Mouse (Mus musculus) C2C12 (cell line): ENCODE measurements around the gene Mrgbp. TPM values are rescaled to one million over a fixed set of nuclear protein-coding genes. Genes with fewer than 3 reads are reported as not detected.

Experiments
- H3K27me3 ChIP-seq: one replicate; pipeline ENCODE4 v1.6.1; 2011; ENCODE audit not compliant: control insufficient read depth, insufficient read depth, insufficient read length
- H3K36me3 ChIP-seq: one replicate; pipeline ENCODE4 v1.6.1; 2011; ENCODE audit not compliant: control insufficient read depth, insufficient read depth
- H3K4me3 ChIP-seq: one replicate; pipeline ENCODE4 v1.5.1; 2011; ENCODE audit warnings: mild to moderate bottlenecking, control low read depth; ENCODE audit not compliant: poor library complexity, insufficient read depth, severe bottlenecking
- H3K79me2 ChIP-seq: one replicate; pipeline ENCODE4 v1.6.1; 2011; ENCODE audit not compliant: control insufficient read depth, insufficient read depth
- H3K79me3 ChIP-seq: one replicate; pipeline ENCODE4 v1.6.1; 2011; ENCODE audit warnings: low read depth, control low read depth
- H3ac ChIP-seq: one replicate; pipeline ENCODE3; 2011; ENCODE audit warnings: low read depth; ENCODE audit not compliant: control insufficient read depth, insufficient read length
- CEBPB ChIP-seq: IDR thresholded peaks from one replicate; pipeline ENCODE4 v1.6.1; 2011; ENCODE audit warnings: low read depth, mild to moderate bottlenecking, control low read depth, moderate library complexity
- CTCF ChIP-seq: IDR thresholded peaks from one replicate; pipeline ENCODE4 v1.5.1; 2011; ENCODE audit not compliant: control insufficient read depth, insufficient read depth, insufficient read length
- FOSL1 ChIP-seq: IDR thresholded peaks from one replicate; pipeline ENCODE4 v1.8.0; 2011; ENCODE audit warnings: mild to moderate bottlenecking, low read length; ENCODE audit not compliant: poor library complexity, insufficient read depth, severe bottlenecking
- MAX ChIP-seq: IDR thresholded peaks from one replicate; pipeline ENCODE4 v1.6.1; 2011; ENCODE audit warnings: mild to moderate bottlenecking, control low read depth
- MYOD1 ChIP-seq: IDR thresholded peaks from one replicate; pipeline ENCODE4 v1.6.1; 2011; ENCODE audit warnings: low read depth; ENCODE audit not compliant: control insufficient read depth, insufficient read length
- MYOG ChIP-seq: IDR thresholded peaks from one replicate; pipeline ENCODE4 v1.6.1; 2011; ENCODE audit not compliant: control insufficient read depth, insufficient read length; ENCODE audit errors: extremely low read depth
- USF1 ChIP-seq: IDR thresholded peaks from one replicate; pipeline ENCODE4 v1.6.1; 2011; ENCODE audit warnings: low read depth, mild to moderate bottlenecking, control low read depth, moderate library complexity
- polyA plus RNA-seq: library from polyadenylated mRNA; unstranded; fragments of >200 nt; fragmentation: generic; extraction: Trizol; gene quantifications from one replicate; pipeline ENCODE4 v1.2.1, GENCODE M21; 2012; ENCODE audit warnings: missing spikeins

Mrgbp gene
- polyA plus RNA-seq, 1 experiment = 19.2 TPM

DNA sequence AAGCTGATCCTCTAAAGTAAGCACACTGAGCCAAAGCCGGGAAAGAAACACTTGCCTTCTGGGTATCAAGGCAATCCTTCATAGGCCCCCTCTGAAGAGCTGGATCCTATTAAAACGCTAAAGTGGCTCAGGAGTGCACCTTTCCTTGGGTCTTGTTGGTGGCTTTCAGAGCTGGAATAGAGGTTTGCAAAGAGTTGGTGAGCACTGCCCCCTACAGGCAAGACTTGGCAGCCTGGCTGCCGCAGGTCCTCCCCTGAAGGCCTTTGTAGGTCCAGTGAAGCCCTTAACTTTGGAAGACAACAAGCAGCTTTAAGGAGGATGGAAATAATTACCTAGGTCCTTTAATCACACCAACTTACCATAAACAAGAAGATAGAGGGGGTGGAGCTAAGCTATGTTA is 2.4 kb upstream of the Mrgbp start:
- Histone ChIP-seq H3K36me3 (no peaks in the 10 kb centered on the region), H3K27me3 (no peaks in the 10 kb centered on the region), H3K4me3 (no peak overlapping the region), H3ac (no peak overlapping the region), H3K79me3 (peaks cover 6% of the 10 kb centered on the region), H3K79me2 (peaks cover 11% of the 10 kb centered on the region)
- TF ChIP-seq CTCF (peak; percentile 69), MYOG (no peak)

DNA sequence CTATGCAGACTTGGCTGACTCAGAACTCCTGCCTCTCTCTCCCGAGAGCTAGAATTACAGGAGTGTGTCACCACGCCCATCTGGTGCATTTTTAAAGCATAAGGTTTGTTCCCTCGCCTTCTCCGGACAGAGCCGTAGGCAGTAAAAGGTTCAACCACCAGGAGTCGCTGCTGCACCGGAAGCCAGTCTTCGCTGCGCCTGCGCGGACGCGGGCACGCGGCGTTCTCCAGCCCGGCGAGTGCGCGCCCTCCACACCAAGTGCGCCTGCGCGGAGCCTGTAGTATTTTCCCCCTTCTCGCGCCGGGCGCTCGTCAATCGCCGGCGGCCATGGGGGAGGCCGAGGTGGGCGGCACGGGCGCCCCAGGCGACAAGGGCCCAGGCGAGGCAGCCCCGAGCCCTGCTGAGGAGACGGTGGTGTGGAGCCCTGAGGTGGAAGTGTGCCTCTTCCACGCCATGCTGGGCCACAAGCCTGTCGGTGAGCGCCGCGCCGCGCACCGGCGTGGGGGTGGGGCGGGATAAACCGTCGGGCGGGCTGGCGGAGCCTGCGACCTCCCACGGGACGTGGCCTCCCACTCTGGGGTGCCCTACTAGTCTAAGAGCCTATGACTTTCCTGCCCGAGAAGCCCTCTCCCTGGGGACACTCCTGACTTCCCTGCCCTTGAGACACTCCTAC is 1.5 kb downstream of the Mrgbp start:
- Histone ChIP-seq H3K27me3 (no peaks in the 10 kb centered on the region), H3K79me2 (peaks cover 18% of the 10 kb centered on the region), H3ac (peak overlapping the region; percentile 78), H3K4me3 (peak overlapping the region; percentile 74), H3K36me3 (peaks cover 13% of the 10 kb centered on the region), H3K79me3 (peaks cover 7% of the 10 kb centered on the region)
- TF ChIP-seq MAX = peak; percentile 87
- TF ChIP-seq MYOG = no peak
- no peak for TF ChIP-seq USF1
- TF ChIP-seq FOSL1 = no peak
- TF ChIP-seq CEBPB = no peak
- no peak for TF ChIP-seq MYOD1
- TF ChIP-seq CTCF = peak; percentile 94

DNA sequence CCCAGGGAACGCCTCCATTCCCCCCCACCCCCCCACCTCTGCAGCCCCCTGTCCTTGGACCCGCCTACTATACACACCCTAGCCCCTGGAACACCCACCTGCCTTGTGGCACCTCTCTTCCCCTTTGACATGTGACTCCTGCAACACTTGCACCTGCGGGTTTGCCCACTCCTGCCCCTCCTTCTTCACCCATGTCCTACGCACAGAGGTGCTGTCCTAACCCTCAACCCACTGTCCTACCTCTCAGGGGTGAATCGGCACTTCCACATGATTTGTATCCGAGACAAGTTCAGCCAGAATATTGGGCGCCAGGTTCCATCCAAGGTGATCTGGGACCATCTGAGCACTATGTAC is 2.0 kb downstream of the Mrgbp start:
- peaks cover 18% of the 10 kb centered on the region for H3K79me2 ChIP-seq
- no peak for TF ChIP-seq MYOG
- no peak for TF ChIP-seq CTCF
- no peak for TF ChIP-seq MAX
- no peak for TF ChIP-seq FOSL1
- no peak for TF ChIP-seq USF1
- no peak for TF ChIP-seq MYOD1
- no peak for TF ChIP-seq CEBPB
- no peaks in the 10 kb centered on the region for H3K27me3 ChIP-seq
- H3ac ChIP-seq = peak overlapping the region; percentile 78
- peak overlapping the region; percentile 74 for H3K4me3 ChIP-seq
- H3K79me3 ChIP-seq = peaks cover 7% of the 10 kb centered on the region
- H3K36me3 ChIP-seq = peaks cover 13% of the 10 kb centered on the region

DNA sequence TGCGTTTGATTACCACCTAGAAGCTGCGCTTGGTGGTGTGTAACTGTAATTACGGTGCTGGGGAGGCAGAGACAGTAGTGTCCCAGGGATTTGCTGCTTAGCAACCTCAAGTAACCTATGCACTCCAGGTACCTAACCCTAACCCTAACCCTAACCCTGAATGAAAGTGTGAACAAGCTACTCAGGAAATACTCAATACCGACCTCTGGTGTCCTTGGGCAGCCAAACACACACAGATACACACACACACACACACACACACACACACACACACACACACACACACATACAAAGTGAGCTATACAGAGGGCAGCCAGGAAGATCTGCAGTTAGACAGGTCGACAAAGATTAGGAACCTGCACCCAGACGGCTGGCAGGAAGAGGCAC is 7.6 kb downstream of the Mrgbp start:
- TF ChIP-seq MYOG (no peak), CEBPB (no peak), MYOD1 (no peak), MAX (no peak), FOSL1 (no peak), CTCF (no peak), USF1 (no peak)
- H3K4me3 ChIP-seq = peak overlapping the region; percentile 80
- no peaks in the 10 kb centered on the region for H3K27me3 ChIP-seq
- peak overlapping the region; percentile 92 for H3ac ChIP-seq
- H3K79me3 ChIP-seq = peaks cover 8% of the 10 kb centered on the region
- peaks cover 41% of the 10 kb centered on the region for H3K36me3 ChIP-seq
- peaks cover 30% of the 10 kb centered on the region for H3K79me2 ChIP-seq

DNA sequence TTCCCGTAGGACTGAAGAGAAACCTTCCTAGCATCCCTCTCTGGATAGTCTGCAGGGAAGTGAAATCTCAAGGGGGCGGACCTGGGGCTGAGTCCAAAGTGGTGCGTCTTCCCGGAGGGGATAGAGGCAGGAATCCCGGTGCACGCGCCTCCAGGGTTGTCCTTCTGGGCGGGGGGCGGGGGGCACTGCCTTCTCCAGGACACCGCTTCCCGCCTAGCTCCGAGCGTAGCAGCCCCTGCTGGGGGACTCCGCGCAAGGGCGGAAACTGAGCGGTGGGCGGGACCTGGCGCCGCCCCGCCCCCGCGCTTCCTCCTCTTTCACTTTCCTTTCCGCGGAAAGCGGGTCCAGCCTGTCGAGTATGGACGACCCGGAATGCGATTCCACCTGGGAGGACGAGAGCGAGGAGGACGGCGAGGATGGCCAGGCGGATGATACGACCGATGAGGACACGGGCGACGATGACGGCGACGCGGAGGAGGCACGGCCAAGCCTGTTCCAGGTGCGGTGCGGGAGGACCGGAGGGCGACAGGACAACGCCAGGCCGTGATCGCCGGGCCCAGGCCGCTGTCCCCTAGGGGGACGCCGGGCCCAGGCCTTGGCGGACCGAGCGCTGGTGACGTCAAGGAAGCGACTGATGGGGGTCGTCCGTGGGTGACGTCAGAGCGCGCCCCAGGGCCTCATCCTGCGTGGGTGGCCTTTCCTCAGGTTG is 8.2 kb downstream of the Mrgbp start, which contains the start of gene Ogfr:
Gene Ogfr (plus strand): TSS at position 123 of the 709 bp plus-strand sequence.
- peaks cover 24% of the 10 kb centered on the region for H3K79me2 ChIP-seq
- H3K27me3 ChIP-seq = no peaks in the 10 kb centered on the region
- peaks cover 47% of the 10 kb centered on the region for H3K36me3 ChIP-seq
- H3K4me3 ChIP-seq = peak within 1 kb of the TSS; percentile 80
- peak within 1 kb of the TSS; percentile 92 for H3ac ChIP-seq
- TF ChIP-seq MYOG (no peak), CTCF (no peak), MYOD1 (no peak), USF1 (no peak), CEBPB (no peak), FOSL1 (no peak), MAX (no peak)
- H3K79me3 ChIP-seq = peaks cover 8% of the 10 kb centered on the region
